Mouse (Mus musculus) kidney, adult 10 weeks (tissue): ENCODE results near the gene Olfr1513. TPM values are rescaled to one million over a fixed set of nuclear protein-coding genes. Genes with fewer than 3 reads are reported as not detected.

Experiments used
- polyA plus RNA-seq: library from polyadenylated mRNA; stranded (reverse); fragments of 350-450 nt; fragmentation: Illumina TruSeq; extraction: RNeasy Lipid Tissue Mini Kit (QIAGEN cat#74804); gene quantifications from one replicate; pipeline ENCODE4 v1.2.3, GENCODE M21; 2014; ENCODE audit warnings: low read depth, low replicate concordance

Olfr1513 gene
- not detected for polyA plus RNA-seq

GRCm38 (mm10) chr14:52356308-52356707 is at the start of gene Olfr1513:
Gene Olfr1513, minus strand, starts transcription at chr14:52356408.

GRCm38 (mm10) chr14:52397279-52397678 is 41.1 kb upstream of the Olfr1513 start, which contains the start of gene Olfr1511:
Gene Olfr1511, minus strand, starts transcription at chr14:52397379.

GRCm38 (mm10) chr14:52379068-52379467 is 22.9 kb upstream of the Olfr1513 start, which contains the start of gene Olfr1512:
Gene Olfr1512, minus strand, starts transcription at chr14:52379168.

GRCm38 (mm10) chr14:52327910-52328812 is 28.0 kb downstream of the Olfr1513 start, which contains the start of gene Sall2:
Gene Sall2, minus strand, starts transcription at chr14:52328762.

GRCm38 (mm10) chr14:52304644-52305271 is 51.5 kb downstream of the Olfr1513 start, which contains the start of gene Mettl3:
Gene Mettl3, minus strand, starts transcription at chr14:52305128.

Other genes with a start within 250 kb of the Olfr1513 start
- 5.9 TPM for gene Rpgrip1, start 245.7 kb downstream of the Olfr1513 start, polyA plus RNA-seq
- 46.9 TPM for gene Supt16, start 159.0 kb downstream of the Olfr1513 start, polyA plus RNA-seq
- gene Chd8, start 98.6 kb downstream of the Olfr1513 start, polyA plus RNA-seq: 31.1 TPM
- gene Tox4, start 77.3 kb downstream of the Olfr1513 start, polyA plus RNA-seq: 28.7 TPM
- 11.9 TPM for gene Rab2b, start 76.9 kb downstream of the Olfr1513 start, polyA plus RNA-seq
- gene Mettl3, start 51.3 kb downstream of the Olfr1513 start, polyA plus RNA-seq: 31.8 TPM
- gene Sall2, start 27.6 kb downstream of the Olfr1513 start, polyA plus RNA-seq: 10.5 TPM
- gene Olfr1512, start 22.8 kb upstream of the Olfr1513 start, polyA plus RNA-seq: not detected
- gene Olfr1511, start 41.0 kb upstream of the Olfr1513 start, polyA plus RNA-seq: not detected
- gene Olfr1510, start 58.0 kb upstream of the Olfr1513 start, polyA plus RNA-seq: not detected
- gene Olfr1509, start 86.6 kb upstream of the Olfr1513 start, polyA plus RNA-seq: not detected
- not detected for gene Olfr1508, start 111.1 kb upstream of the Olfr1513 start, polyA plus RNA-seq
- not detected for gene Olfr1507, start 139.3 kb upstream of the Olfr1513 start, polyA plus RNA-seq